ENCODE assay signal across 8 mouse cellular contexts in genomic region chr11:99189154-99189582, GRCm38 (mm10). TPM values are rescaled to one million over a fixed set of nuclear protein-coding genes. Genes with fewer than 3 reads are reported as not detected.
DNase-seq lines count a peak whose midpoint lies in the region; ATAC-seq lines count a peak whose summit lies in the region.

No protein-coding gene starts in this region.

- no peaks in the 10 kb centered on the region for H3K9me3 ChIP-seq in forebrain, embryonic 10.5 days
- H3K9me3 ChIP-seq in forebrain, embryonic 15.5 days = no peaks in the 10 kb centered on the region

- ATAC-seq in forebrain, embryonic 15.5 days (replicated peaks) = no peak

- H3K36me3 ChIP-seq in forebrain, embryonic 10.5 days (replicated peaks) = no peaks in the 10 kb centered on the region
- no peaks in the 10 kb centered on the region for H3K36me3 ChIP-seq in forebrain, embryonic 15.5 days

- H3K27ac ChIP-seq in forebrain, embryonic 10.5 days = no peak overlapping the region
- no peak overlapping the region for H3K27ac ChIP-seq in forebrain, embryonic 15.5 days (replicated peaks)

- H3K27me3 ChIP-seq in forebrain, embryonic 10.5 days (ENCODE audit: poor library complexity, severe bottlenecking) = peaks cover 16% of the 10 kb centered on the region
- H3K27me3 ChIP-seq in forebrain, embryonic 15.5 days = no peaks in the 10 kb centered on the region

- H3K4me2 ChIP-seq in forebrain, embryonic 15.5 days (replicated peaks) = no peak overlapping the region

- H3K4me1 ChIP-seq in forebrain, embryonic 10.5 days = 0 out of 2 replicates have a peak, but pooled peaks cover 3% of the 10 kb centered on the region
- no peaks in the 10 kb centered on the region for H3K4me1 ChIP-seq in forebrain, embryonic 15.5 days

- DNase-seq in forebrain, embryonic 10.5 days (ENCODE audit: extremely low spot score, low spot score) = peak; percentile 40
- DNase-seq in right cerebral cortex, adult 18-20 months = peak; percentile 39
- DNase-seq in right cerebral cortex, postnatal 36 days (ENCODE audit: low spot score in 2 of 2) = no peak
- DNase-seq in embryo, embryonic 10 days (ENCODE audit: low spot score) = peak; percentile 66
- peak; percentile 17 to 46 for DNase-seq in kidney, adult 8-10 months
- DNase-seq in lung, postnatal 4 days = peak; percentile 51 to 74
- peak; percentile 50 to 78 for DNase-seq in spleen, postnatal 10 days (ENCODE audit: low spot score in 2 of 2)

- 27% methylated on average over 14 of the region's 14 CpGs for WGBS in forebrain, embryonic 10.5 days
- 23% methylated on average over 14 of the region's 14 CpGs for WGBS in forebrain, embryonic 15.5 days

- H3K4me3 ChIP-seq in forebrain, embryonic 10.5 days = no peak overlapping the region
- H3K4me3 ChIP-seq in forebrain, embryonic 15.5 days = no peak overlapping the region

- H3K9ac ChIP-seq in forebrain, embryonic 15.5 days (replicated peaks) = no peak overlapping the region

RNA-seq across cellular contexts. Expression of gene Ccr7, which starts 34.3 kb away (rescaled TPM):
- polyA plus RNA-seq in forebrain, embryonic 10.5 days (2016; fragmentation: Nextera tagmentation; extraction: Ambion mirVana) = 0.25 and 0.30 TPM in 2 replicates
- polyA plus RNA-seq in forebrain, embryonic 15.5 days (2015; fragmentation: Nextera tagmentation; extraction: Ambion mirVana) = not detected in 2 replicates

RNA-seq across cellular contexts. Expression of gene Smarce1, which starts 41.6 kb away (rescaled TPM):
- 322 and 372 TPM in 2 replicates for polyA plus RNA-seq in forebrain, embryonic 10.5 days (2016; fragmentation: Nextera tagmentation; extraction: Ambion mirVana)
- polyA plus RNA-seq in forebrain, embryonic 15.5 days (2015; fragmentation: Nextera tagmentation; extraction: Ambion mirVana) = 366 and 381 TPM in 2 replicates

RNA-seq across cellular contexts. Expression of gene Krt222, which starts 54.7 kb away (rescaled TPM):
- 0.07 and 0.12 TPM in 2 replicates for polyA plus RNA-seq in forebrain, embryonic 10.5 days (2016; fragmentation: Nextera tagmentation; extraction: Ambion mirVana)
- 2.3 and 3.3 TPM in 2 replicates for polyA plus RNA-seq in forebrain, embryonic 15.5 days (2015; fragmentation: Nextera tagmentation; extraction: Ambion mirVana)

Comparison
In these comparisons a context has a peak if more than half of its experiments do, and no peak if none do; other contexts are left out.
1. DNase-seq: peak in forebrain, embryonic 10.5 days (single experiment), right cerebral cortex, adult 18-20 months (single experiment), embryo, embryonic 10 days (single experiment), kidney, adult 8-10 months (2 of 2), lung, postnatal 4 days (2 of 2) and spleen, postnatal 10 days (2 of 2); none in right cerebral cortex, postnatal 36 days (0 of 2).